Mouse (Mus musculus): ENCODE data around the gene Ranbp2. TPM values are rescaled to one million over a fixed set of nuclear protein-coding genes. Genes with fewer than 3 reads are reported as not detected.
A peak's percentile ranks its signal among the peaks of the same experiment; 100 is the strongest.

Gene Ranbp2
- total and polyA plus RNA-seq, 3 experiments = 45.0 to 56.3 (median 53.4) TPM

GRCm38 (mm10) chr10:58495637-58496036 lies 48.9 kb downstream of the Ranbp2 start:
- in situ Hi-C loops (cut with MboI; ENCODE audit: low pct_ligation_motif_present, low pct_unique_long_range_greater_than_20kb, low sequenced_read_pairs) (no loop called here), dilution Hi-C loops (cut with MboI; ENCODE audit: extremely low pct_ligation_motif_present, extremely low pct_unique_long_range_greater_than_20kb, low sequenced_read_pairs) (no loop called here)
- Histone ChIP-seq H3K27ac (ENCODE audit: insufficient read depth, low read depth) (no peak overlapping the region), H3K36me3 (replicated peaks in 1 of 2; ENCODE audit: control insufficient read depth in 1 of 2, insufficient read depth in 1 of 2, low read length in 1 of 2) (peaks cover 26 to 43% of the 10 kb centered on the region in 2 experiments), H3K4me1 (ENCODE audit: control insufficient read depth in 1 of 2, insufficient read depth in 2 of 2) (peaks cover 0 to 7% of the 10 kb centered on the region in 2 experiments; a peak in 3 of 4 replicates), H3K9me3 (replicated peaks; ENCODE audit: low read length) (no peaks in the 10 kb centered on the region), H3K79me2 (replicated peaks; ENCODE audit: control insufficient read depth, extremely low read depth, insufficient read depth, poor library complexity, severe bottlenecking) (no peaks in the 10 kb centered on the region), H3K4me3 (replicated peaks in 1 of 3; ENCODE audit: low read depth in 2 of 3, low read length in 2 of 3, poor library complexity in 1 of 3) (no peak overlapping the region), H3K27me3 (replicated peaks) (no peaks in the 10 kb centered on the region), H3K9ac (ENCODE audit: insufficient read depth, low read depth) (no peak overlapping the region), H3K4me2 (ENCODE audit: insufficient read depth, low read depth, poor library complexity, severe bottlenecking) (no peak overlapping the region)
- DNase-seq (ENCODE audit: extremely low read depth) = no peak
- TF ChIP-seq MYC (IDR thresholded peaks at IDR 0.05; ENCODE audit: low read depth, low read length) (0 out of 2 replicates have a peak, but pooled peaks have one; percentile 23), CTCF (conservative IDR thresholded peaks at IDR 0.05 in 1 of 2, IDR thresholded peaks at IDR 0.05 in 1 of 2; ENCODE audit: low read depth in 2 of 2, low read length in 2 of 2) (peak in 1 of 2 experiments; percentile 44; a peak in 3 of 4 replicates), MAX (IDR thresholded peaks at IDR 0.05; ENCODE audit: low read length) (no peak)

GRCm38 (mm10) chr10:58496732-58497131 lies 50.0 kb downstream of the Ranbp2 start:
- Histone ChIP-seq H3K9ac (ENCODE audit: insufficient read depth, low read depth) (peak overlapping the region; percentile 66; the same call in 1 of the 2 replicates), H3K27me3 (replicated peaks) (no peaks in the 10 kb centered on the region), H3K4me2 (ENCODE audit: insufficient read depth, low read depth, poor library complexity, severe bottlenecking) (peak overlapping the region; percentile 88), H3K79me2 (replicated peaks; ENCODE audit: control insufficient read depth, extremely low read depth, insufficient read depth, poor library complexity, severe bottlenecking) (no peaks in the 10 kb centered on the region), H3K9me3 (replicated peaks; ENCODE audit: low read length) (no peaks in the 10 kb centered on the region), H3K4me3 (replicated peaks in 1 of 3; ENCODE audit: low read depth in 2 of 3, low read length in 2 of 3, poor library complexity in 1 of 3) (peak overlapping the region; percentile 65 to 81 (median 72)), H3K27ac (ENCODE audit: insufficient read depth, low read depth) (peak overlapping the region; percentile 76), H3K4me1 (ENCODE audit: control insufficient read depth in 1 of 2, insufficient read depth in 2 of 2) (peaks cover 0 to 7% of the 10 kb centered on the region in 2 experiments; a peak in 3 of 4 replicates), H3K36me3 (replicated peaks in 1 of 2; ENCODE audit: control insufficient read depth in 1 of 2, insufficient read depth in 1 of 2, low read length in 1 of 2) (peaks cover 17 to 33% of the 10 kb centered on the region in 2 experiments)
- DNase-seq (ENCODE audit: extremely low read depth) = peak; percentile 6
- TF ChIP-seq MXI1 (IDR thresholded peaks at IDR 0.05; ENCODE audit: low read depth, low read length) (no peak; the same call in 1 of the 2 replicates), TBP (conservative IDR thresholded peaks at IDR 0.05; ENCODE audit: low read depth, low read length) (0 out of 2 replicates have a peak, but pooled peaks have one; percentile 43), SIN3A (IDR thresholded peaks at IDR 0.05; ENCODE audit: low read length) (0 out of 2 replicates have a peak, but pooled peaks have one; percentile 11)
- in situ Hi-C loops (cut with MboI; ENCODE audit: low pct_ligation_motif_present, low pct_unique_long_range_greater_than_20kb, low sequenced_read_pairs) (no loop called here), dilution Hi-C loops (cut with MboI; ENCODE audit: extremely low pct_ligation_motif_present, extremely low pct_unique_long_range_greater_than_20kb, low sequenced_read_pairs) (no loop called here)

- H3K9me3 ChIP-seq (replicated peaks; ENCODE audit: low read length) = no peaks in the 10 kb centered on the region
- peaks cover 0 to 7% of the 10 kb centered on the region in 2 experiments; a peak in 3 of 4 replicates for H3K4me1 ChIP-seq (ENCODE audit: control insufficient read depth in 1 of 2, insufficient read depth in 2 of 2)
- H3K4me3 ChIP-seq (replicated peaks in 1 of 3; ENCODE audit: low read depth in 2 of 3, low read length in 2 of 3, poor library complexity in 1 of 3) = peak within 1 kb of the TSS; percentile 65 to 81 (median 72)
- peak within 1 kb of the TSS; percentile 88 for H3K4me2 ChIP-seq (ENCODE audit: insufficient read depth, low read depth, poor library complexity, severe bottlenecking)
- dilution Hi-C loops (cut with MboI; ENCODE audit: extremely low pct_ligation_motif_present, extremely low pct_unique_long_range_greater_than_20kb, low sequenced_read_pairs) = no loop called here
- DNase-seq (ENCODE audit: extremely low read depth) = peak; percentile 90
- H3K9ac ChIP-seq (ENCODE audit: insufficient read depth, low read depth) = peak within 1 kb of the TSS; percentile 75
- no peaks in the 10 kb centered on the region for H3K79me2 ChIP-seq (replicated peaks; ENCODE audit: control insufficient read depth, extremely low read depth, insufficient read depth, poor library complexity, severe bottlenecking)
- H3K36me3 ChIP-seq (replicated peaks in 1 of 2; ENCODE audit: control insufficient read depth in 1 of 2, insufficient read depth in 1 of 2, low read length in 1 of 2) = peaks cover 11 to 27% of the 10 kb centered on the region in 2 experiments
- in situ Hi-C loops (cut with MboI; ENCODE audit: low pct_ligation_motif_present, low pct_unique_long_range_greater_than_20kb, low sequenced_read_pairs) = no loop called here
- H3K27me3 ChIP-seq (replicated peaks) = no peaks in the 10 kb centered on the region
- peak within 1 kb of the TSS; percentile 76 for H3K27ac ChIP-seq (ENCODE audit: insufficient read depth, low read depth)
- TF ChIP-seq MXI1 (IDR thresholded peaks at IDR 0.05; ENCODE audit: low read depth, low read length) (peak; percentile 56; the same call in 1 of the 2 replicates), MEF2A (IDR thresholded peaks at IDR 0.05; ENCODE audit: borderline replicate concordance, low read depth, low read length) (no peak), POLR2A (IDR thresholded peaks at IDR 0.05; ENCODE audit: low read depth, low read length) (peak; percentile 45; the same call in 1 of the 2 replicates), ELF1 (IDR thresholded peaks at IDR 0.05; ENCODE audit: low read depth, low read length) (peak; percentile 66), SMC3 (IDR thresholded peaks at IDR 0.05; ENCODE audit: low read depth, low read length) (no peak), MAZ (IDR thresholded peaks at IDR 0.05; ENCODE audit: low read depth, low read length) (no peak), IRF4 (IDR thresholded peaks at IDR 0.05; ENCODE audit: low read depth, low read length) (no peak), MYC (IDR thresholded peaks at IDR 0.05; ENCODE audit: low read depth, low read length) (0 out of 2 replicates have a peak, but pooled peaks have one; percentile 7), ZMIZ1 (IDR thresholded peaks at IDR 0.05; ENCODE audit: low read depth, low read length) (0 out of 2 replicates have a peak, but pooled peaks have one; percentile 29), USF2 (conservative IDR thresholded peaks at IDR 0.05; ENCODE audit: low read depth, low read length) (no peak), ZKSCAN1 (IDR thresholded peaks at IDR 0.05; ENCODE audit: borderline replicate concordance, low read depth, low read length) (no peak), TCF12 (IDR thresholded peaks at IDR 0.05; ENCODE audit: low read depth, low read length) (no peak; the same call in 1 of the 2 replicates), BHLHE40 (IDR thresholded peaks at IDR 0.05; ENCODE audit: low read depth, low read length) (no peak), CTCF (conservative IDR thresholded peaks at IDR 0.05 in 1 of 2, IDR thresholded peaks at IDR 0.05 in 1 of 2; ENCODE audit: low read depth in 2 of 2, low read length in 2 of 2) (peak in 1 of 2 experiments; percentile 31; a peak in 2 of 4 replicates), MAX (IDR thresholded peaks at IDR 0.05; ENCODE audit: low read length) (0 out of 2 replicates have a peak, but pooled peaks have one; percentile 12), UBTF (IDR thresholded peaks at IDR 0.05; ENCODE audit: low read depth, low read length) (no peak), JUND (conservative IDR thresholded peaks at IDR 0.05; ENCODE audit: low read depth, low read length) (no peak), CHD1 (IDR thresholded peaks at IDR 0.05; ENCODE audit: low read depth, low read length) (no peak; the same call in 1 of the 2 replicates), NRF1 (IDR thresholded peaks at IDR 0.05; ENCODE audit: low read depth, low read length) (no peak)
Measured at GRCm38 (mm10) chr10:58497320-58498284, 50.9 kb downstream of the Ranbp2 start, which contains the start of gene Ccdc138. TSS of gene Ccdc138 (plus strand) at chr10:58497948.
